Mouse (Mus musculus) E14TG2a.4 (cell line): Measurements from ENCODE around the gene Tenm2.

Source experiments
- CTCF ChIP-seq: conservative IDR thresholded peaks from 2 replicates; pipeline ENCODE4 v1.5.1; 2014; ENCODE audit warnings: low read length
- NANOG ChIP-seq: IDR thresholded peaks from 2 replicates; pipeline ENCODE4 v1.6.1; 2014; ENCODE audit warnings: borderline replicate concordance, low read length, mixed read lengths
- POU5F1 ChIP-seq: IDR thresholded peaks from 2 replicates; pipeline ENCODE4 v1.6.1; 2014; ENCODE audit warnings: low read length, borderline replicate concordance

- TF ChIP-seq CTCF: no peak
- TF ChIP-seq NANOG: no peak
- TF ChIP-seq POU5F1: no peak
Observed at GRCm38 (mm10) chr11:36302913-36303371, 932.8 kb downstream of the Tenm2 start.
